Mouse (Mus musculus) thymus, adult 2 months (tissue): Measurements from ENCODE around the gene Ints5.

Experiments used
- CTCF ChIP-seq: fragments of 200-500 bp; IDR thresholded peaks from 2 replicates; pipeline ENCODE4 v1.5.1; 2012; ENCODE audit warnings: mild to moderate bottlenecking, control low read depth, low read length, moderate library complexity, borderline replicate concordance; ENCODE audit not compliant: control insufficient read depth, poor library complexity, insufficient read depth; ENCODE audit errors: extremely low read depth
- POLR2A ChIP-seq: fragments of 200-500 bp; IDR thresholded peaks from 2 replicates; pipeline ENCODE4 v1.6.1; 2012; ENCODE audit warnings: mild to moderate bottlenecking, low read length, control low read depth, moderate library complexity; ENCODE audit not compliant: control insufficient read depth, poor library complexity, insufficient read depth; ENCODE audit errors: extremely low read depth

- no peak for TF ChIP-seq CTCF
- TF ChIP-seq POLR2A: no peak; the same call in 1 of the 2 replicates
These were observed 36.0 kb downstream of the Ints5 start for GRCm38 (mm10) chr19:8928689-8929223.
